Mouse (Mus musculus) CH12.LX (cell line): ENCODE measurements at regions not wholly inside any gene's neighbourhood (a gene's known extent, or its start where the extent isn't known, plus 50 kb on each side); places are given as distances from the start of the nearest gene placed in this dataset.

Source experiments
- DNase-seq: peaks from one replicate; pipeline ENCODE4 v3.0.0-alpha.2; 2013; ENCODE audit errors: extremely low read depth
- H3K27ac ChIP-seq: 2 replicates; pipeline ENCODE4 v1.5.1; 2012; ENCODE audit warnings: low read depth, mild to moderate bottlenecking, control low read depth, moderate library complexity; ENCODE audit not compliant: insufficient read depth
- H3K27me3 ChIP-seq: replicated peaks from 2 replicates; pipeline ENCODE3; 2012; ENCODE audit warnings: inconsistent platforms
- H3K36me3 ChIP-seq, 2 experiments: replicated peaks in 1 of 2; 2 replicates each; pipeline versions ENCODE3 to v1.6.1; 2012; ENCODE audit warnings: inconsistent platforms in 1 of 2, low read length in 1 of 2, mild to moderate bottlenecking in 1 of 2, mixed read lengths in 1 of 2, moderate library complexity in 1 of 2; ENCODE audit not compliant: control insufficient read depth in 1 of 2, insufficient read depth in 1 of 2
- H3K4me1 ChIP-seq, 2 experiments: 2 replicates each; pipeline ENCODE4 v1.6.1; 2012; ENCODE audit warnings: inconsistent platforms in 1 of 2, moderate library complexity in 1 of 2; ENCODE audit not compliant: insufficient read depth in 2 of 2, control insufficient read depth in 1 of 2
- H3K4me2 ChIP-seq: 2 replicates; pipeline ENCODE4 v1.6.1; 2012; ENCODE audit warnings: low read depth, mild to moderate bottlenecking, control low read depth; ENCODE audit not compliant: poor library complexity, insufficient read depth, severe bottlenecking
- H3K4me3 ChIP-seq, 3 experiments: fragments of 150-350 bp in 1 of 3; sonication (generic) in 1 of 3; replicated peaks in 1 of 3; 2 replicates each; pipeline versions ENCODE3 to v1.5.1; 2011 to 2012; ENCODE audit warnings: low read depth in 2 of 3, low read length in 2 of 3, mild to moderate bottlenecking in 2 of 3, moderate library complexity in 2 of 3, control low read depth in 1 of 3, improper control_type of control experiment in 1 of 3, inconsistent platforms in 1 of 3, mixed read lengths in 1 of 3; ENCODE audit not compliant: poor library complexity in 1 of 3
- H3K79me2 ChIP-seq: replicated peaks from 2 replicates; pipeline ENCODE4 v1.6.1; 2012; ENCODE audit warnings: mild to moderate bottlenecking, moderate library complexity; ENCODE audit not compliant: control insufficient read depth, poor library complexity, insufficient read depth, severe bottlenecking; ENCODE audit errors: extremely low read depth
- H3K9ac ChIP-seq: 2 replicates; pipeline ENCODE4 v1.6.1; 2012; ENCODE audit warnings: low read depth, mild to moderate bottlenecking, control low read depth, moderate library complexity; ENCODE audit not compliant: insufficient read depth
- H3K9me3 ChIP-seq: replicated peaks from 2 replicates; pipeline ENCODE3; 2012; ENCODE audit warnings: low read length, inconsistent platforms, mixed read lengths
- BHLHE40 ChIP-seq: IDR thresholded peaks from 2 replicates; pipeline ENCODE4 v1.6.1; 2011; ENCODE audit warnings: mild to moderate bottlenecking, low read depth, low read length, improper control_type of control experiment
- CHD1 ChIP-seq: IDR thresholded peaks from 2 replicates; pipeline ENCODE4 v1.6.1; 2012; ENCODE audit warnings: low read depth, low read length, improper control_type of control experiment, inconsistent platforms
- CTCF ChIP-seq, 2 experiments: IDR thresholded peaks in 1 of 2; conservative IDR thresholded peaks in 1 of 2; 2 replicates each; pipeline ENCODE4 v1.5.1; 2011 to 2012; ENCODE audit warnings: low read depth in 2 of 2, low read length in 2 of 2, improper control_type of control experiment in 1 of 2, inconsistent platforms in 1 of 2, mild to moderate bottlenecking in 1 of 2, moderate library complexity in 1 of 2
- E2F4 ChIP-seq: IDR thresholded peaks from 2 replicates; pipeline ENCODE4 v1.6.1; 2011; ENCODE audit warnings: low read depth, low read length, improper control_type of control experiment; ENCODE audit not compliant: insufficient replicate concordance
- ETS1 ChIP-seq: conservative IDR thresholded peaks from 2 replicates; pipeline ENCODE4 v1.6.1; 2012; ENCODE audit warnings: low read depth, mild to moderate bottlenecking, inconsistent platforms, low read length, improper control_type of control experiment, moderate library complexity
- GABPA ChIP-seq: IDR thresholded peaks from 2 replicates; pipeline ENCODE4 v1.6.1; 2012; ENCODE audit warnings: low read depth, low read length, improper control_type of control experiment, inconsistent platforms; ENCODE audit not compliant: insufficient replicate concordance
- IRF4 ChIP-seq: IDR thresholded peaks from 2 replicates; pipeline ENCODE4 v1.6.1; 2014; ENCODE audit warnings: low read depth, mild to moderate bottlenecking, inconsistent platforms, low read length, improper control_type of control experiment
- JUN ChIP-seq: IDR thresholded peaks from 2 replicates; pipeline ENCODE4 v1.6.1; 2011; ENCODE audit warnings: low read depth, mild to moderate bottlenecking, low read length, improper control_type of control experiment, moderate library complexity; ENCODE audit not compliant: insufficient read depth
- JUND ChIP-seq: conservative IDR thresholded peaks from 2 replicates; pipeline ENCODE4 v1.6.1; 2011; ENCODE audit warnings: low read depth, low read length, improper control_type of control experiment
- KAT2A ChIP-seq: IDR thresholded peaks from 2 replicates; pipeline ENCODE4 v1.6.1; 2012; ENCODE audit warnings: low read length, improper control_type of control experiment, inconsistent platforms; ENCODE audit not compliant: insufficient replicate concordance
- MEF2A ChIP-seq: IDR thresholded peaks from 2 replicates; pipeline ENCODE4 v1.6.1; 2014; ENCODE audit warnings: low read depth, mild to moderate bottlenecking, inconsistent platforms, low read length, improper control_type of control experiment, borderline replicate concordance
- MXI1 ChIP-seq: IDR thresholded peaks from 2 replicates; pipeline ENCODE4 v1.6.1; 2011; ENCODE audit warnings: mild to moderate bottlenecking, low read depth, low read length, improper control_type of control experiment
- MYC ChIP-seq: IDR thresholded peaks from 2 replicates; pipeline ENCODE4 v1.6.1; 2011; ENCODE audit warnings: low read depth, mild to moderate bottlenecking, improper control_type of control experiment, low read length
- NELFE ChIP-seq: IDR thresholded peaks from 2 replicates; pipeline ENCODE4 v1.6.1; 2011; ENCODE audit warnings: low read depth, low read length, improper control_type of control experiment
- NRF1 ChIP-seq: IDR thresholded peaks from 2 replicates; pipeline ENCODE4 v1.6.1; 2014; ENCODE audit warnings: low read depth, mild to moderate bottlenecking, inconsistent platforms, low read length, improper control_type of control experiment, moderate library complexity
- POLR2A ChIP-seq: IDR thresholded peaks from 2 replicates; pipeline ENCODE4 v1.6.1; 2011; ENCODE audit warnings: low read depth, mild to moderate bottlenecking, improper control_type of control experiment, low read length
- POLR2AphosphoS2 ChIP-seq: IDR thresholded peaks from 2 replicates; pipeline ENCODE4 v1.6.1; 2011; ENCODE audit warnings: low read depth, low read length, improper control_type of control experiment
- RAD21 ChIP-seq: IDR thresholded peaks from 2 replicates; pipeline ENCODE4 v1.6.1; 2011; ENCODE audit warnings: low read depth, mild to moderate bottlenecking, low read length, improper control_type of control experiment, moderate library complexity
- RCOR1 ChIP-seq: conservative IDR thresholded peaks from 2 replicates; pipeline ENCODE4 v1.6.1; 2012; ENCODE audit warnings: low read depth, mild to moderate bottlenecking, inconsistent platforms, low read length, improper control_type of control experiment
- TCF12 ChIP-seq: IDR thresholded peaks from 2 replicates; pipeline ENCODE4 v1.6.1; 2014; ENCODE audit warnings: low read depth, mild to moderate bottlenecking, inconsistent platforms, low read length, improper control_type of control experiment
- UBTF ChIP-seq: IDR thresholded peaks from 2 replicates; pipeline ENCODE4 v1.6.1; 2012; ENCODE audit warnings: low read depth, mild to moderate bottlenecking, inconsistent platforms, low read length, improper control_type of control experiment, moderate library complexity
- USF1 ChIP-seq: IDR thresholded peaks from 2 replicates; pipeline ENCODE4 v1.6.1; 2014; ENCODE audit warnings: low read depth, mild to moderate bottlenecking, inconsistent platforms, low read length, improper control_type of control experiment
- USF2 ChIP-seq: conservative IDR thresholded peaks from 2 replicates; pipeline ENCODE4 v1.6.1; 2011; ENCODE audit warnings: low read depth, low read length, improper control_type of control experiment
- ZC3H11A ChIP-seq: IDR thresholded peaks from 2 replicates; pipeline ENCODE4 v1.6.1; 2012; ENCODE audit warnings: low read depth, mild to moderate bottlenecking, inconsistent platforms, low read length, improper control_type of control experiment
- ZKSCAN1 ChIP-seq: IDR thresholded peaks from 2 replicates; pipeline ENCODE4 v1.6.1; 2012; ENCODE audit warnings: low read depth, inconsistent platforms, low read length, improper control_type of control experiment, borderline replicate concordance
- ZMIZ1 ChIP-seq: IDR thresholded peaks from 2 replicates; pipeline ENCODE4 v1.6.1; 2012; ENCODE audit warnings: low read depth, mild to moderate bottlenecking, inconsistent platforms, low read length, improper control_type of control experiment
- ZNF384 ChIP-seq: IDR thresholded peaks from 2 replicates; pipeline ENCODE4 v1.6.1; 2012; ENCODE audit warnings: low read depth, low read length, improper control_type of control experiment, inconsistent platforms
- dilution Hi-C: fragments of 300-500 bp; cut with MboI; formaldehyde crosslinking; loops from 2 replicates; pipeline ENCODE4 v1.14.3; 2020; ENCODE audit warnings: low sequenced_read_pairs; ENCODE audit not compliant: extremely low pct_unique_long_range_greater_than_20kb, extremely low pct_ligation_motif_present
- in situ Hi-C: fragments of 300-500 bp; cut with MboI; formaldehyde crosslinking; loops from 3 replicates; pipeline ENCODE4 v1.14.3; 2019; ENCODE audit warnings: low sequenced_read_pairs, low pct_ligation_motif_present, low pct_unique_long_range_greater_than_20kb, mixed read lengths

- no peak for DNase-seq
- no peak overlapping the region for H3K9ac ChIP-seq
- no peaks in the 10 kb centered on the region for H3K79me2 ChIP-seq
- no peaks in the 10 kb centered on the region for H3K36me3 ChIP-seq
- no peaks in the 10 kb centered on the region for H3K4me1 ChIP-seq
- no peaks in the 10 kb centered on the region for H3K9me3 ChIP-seq
- in situ Hi-C loops (no loop called here), dilution Hi-C loops (no loop called here)
- TF ChIP-seq IRF4 (no peak), BHLHE40 (no peak), MXI1 (no peak), ZMIZ1 (no peak), MYC (no peak), MEF2A (no peak), GABPA (no peak), USF2 (no peak), CTCF (conservative IDR thresholded peaks at IDR 0.05 in 1 of 2, IDR thresholded peaks at IDR 0.05 in 1 of 2; ENCODE audit: low read depth in 2 of 2, low read length in 2 of 2) (no peak), RAD21 (no peak), USF1 (no peak), ZC3H11A (no peak), CHD1 (no peak), UBTF (no peak), ETS1 (no peak), ZKSCAN1 (no peak), POLR2AphosphoS2 (no peak), JUND (no peak), NELFE (no peak)
- no peak overlapping the region for H3K27ac ChIP-seq
- H3K27me3 ChIP-seq, result no peaks in the 10 kb centered on the region
- H3K4me2 ChIP-seq, result no peak overlapping the region
- no peak overlapping the region for H3K4me3 ChIP-seq
Observed at GRCm38 (mm10) chr6:141091781-141092140, 157.3 kb upstream of the Pde3a start.

GRCm38 (mm10) chr6:141097338-141098122 is 151.5 kb upstream of the Pde3a start:
- H3K36me3 ChIP-seq, result no peaks in the 10 kb centered on the region
- H3K9me3 ChIP-seq, result no peaks in the 10 kb centered on the region
- no peak overlapping the region for H3K4me3 ChIP-seq
- H3K27ac ChIP-seq, result no peak overlapping the region
- no peaks in the 10 kb centered on the region for H3K79me2 ChIP-seq
- H3K4me2 ChIP-seq, result no peak overlapping the region
- DNase-seq, result no peak
- no peaks in the 10 kb centered on the region for H3K27me3 ChIP-seq
- no peak for TF ChIP-seq MEF2A
- TF ChIP-seq NELFE, result no peak
- no peak for TF ChIP-seq JUN
- TF ChIP-seq E2F4, result no peak
- no peak for TF ChIP-seq RAD21
- TF ChIP-seq MXI1, result no peak
- TF ChIP-seq CTCF (conservative IDR thresholded peaks at IDR 0.05 in 1 of 2, IDR thresholded peaks at IDR 0.05 in 1 of 2; ENCODE audit: low read depth in 2 of 2, low read length in 2 of 2), result no peak
- no peak for TF ChIP-seq TCF12
- no peak for TF ChIP-seq USF1
- no peak for TF ChIP-seq ZNF384
- TF ChIP-seq UBTF, result no peak
- no peak for TF ChIP-seq POLR2A
- TF ChIP-seq GABPA, result no peak
- TF ChIP-seq MYC, result no peak
- TF ChIP-seq KAT2A, result no peak
- TF ChIP-seq ETS1, result no peak
- no peak for TF ChIP-seq RCOR1
- TF ChIP-seq NRF1, result no peak
- TF ChIP-seq, all 38 proteins: peak for 0
- Histone ChIP-seq H3K9ac (no peak overlapping the region), H3K4me1 (no peaks in the 10 kb centered on the region)
- in situ Hi-C loops, result no loop called here
- dilution Hi-C loops, result no loop called here
